Mouse (Mus musculus): ENCODE data around the gene Pakap.

The Pakap gene

DNA sequence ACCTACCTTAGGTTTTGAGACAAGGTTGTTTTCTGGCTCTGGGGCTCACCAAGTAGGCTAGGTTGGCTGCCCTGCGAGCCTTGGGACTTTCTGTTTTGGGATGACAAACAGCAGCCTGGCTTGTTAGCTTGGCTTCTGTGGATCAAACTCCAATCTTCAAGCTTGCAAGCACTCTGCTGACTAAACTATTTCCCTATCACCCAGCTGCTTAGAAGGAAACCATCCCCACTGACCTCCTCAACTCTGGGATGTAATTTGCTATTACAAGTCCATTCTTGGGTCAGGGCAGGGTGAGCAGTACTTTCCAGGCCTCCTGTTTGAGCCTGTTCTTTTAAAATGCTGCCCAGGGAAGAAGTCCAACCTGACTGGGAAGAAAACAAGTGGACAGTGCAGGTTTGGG lies 196.9 kb downstream of the Pakap start:
- no peak for DNase-seq (ENCODE audit: low spot score in 2 of 2)

DNA sequence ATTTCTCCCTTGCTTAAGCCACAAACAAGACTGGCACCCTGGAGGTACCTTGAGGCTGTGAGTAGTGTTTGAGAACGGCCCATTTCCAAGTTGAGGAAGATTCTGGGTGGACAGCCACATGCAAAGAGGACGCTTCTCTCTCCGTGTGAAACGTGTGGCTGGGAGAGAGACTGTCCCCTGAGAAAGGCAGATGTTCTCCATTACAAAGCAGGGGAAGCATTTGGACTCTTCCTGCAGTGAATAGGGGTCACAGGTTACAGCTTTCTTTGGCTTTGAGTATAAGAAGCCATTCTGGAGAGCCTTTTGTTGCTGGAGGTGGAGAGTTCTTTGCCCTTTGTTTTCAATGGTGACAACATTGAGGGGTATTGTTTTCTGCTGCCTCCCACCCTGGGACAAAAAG lies 197.8 kb downstream of the Pakap start:
- no peak for DNase-seq (ENCODE audit: low spot score in 2 of 2)

DNA sequence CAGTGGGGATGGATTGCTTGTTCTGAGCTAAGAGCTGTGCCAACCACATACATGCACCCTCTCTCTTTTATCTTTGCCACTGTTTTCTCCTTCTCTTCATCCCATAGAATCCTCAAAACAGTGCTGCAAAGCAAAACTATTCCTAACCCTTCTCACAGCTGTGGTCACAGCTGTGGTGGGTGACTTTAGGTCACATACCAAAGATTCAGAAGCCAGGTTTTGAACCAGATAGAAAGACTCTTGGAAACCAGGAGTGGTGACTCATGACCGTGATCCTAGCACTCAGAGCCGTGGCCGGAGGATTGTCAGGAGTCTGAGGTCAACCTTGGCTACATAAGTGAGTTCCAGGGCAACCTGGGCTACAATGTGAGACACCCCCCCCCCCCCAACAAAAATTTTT lies 201.0 kb downstream of the Pakap start:
- DNase-seq (ENCODE audit: low spot score in 2 of 2), result no peak

DNA sequence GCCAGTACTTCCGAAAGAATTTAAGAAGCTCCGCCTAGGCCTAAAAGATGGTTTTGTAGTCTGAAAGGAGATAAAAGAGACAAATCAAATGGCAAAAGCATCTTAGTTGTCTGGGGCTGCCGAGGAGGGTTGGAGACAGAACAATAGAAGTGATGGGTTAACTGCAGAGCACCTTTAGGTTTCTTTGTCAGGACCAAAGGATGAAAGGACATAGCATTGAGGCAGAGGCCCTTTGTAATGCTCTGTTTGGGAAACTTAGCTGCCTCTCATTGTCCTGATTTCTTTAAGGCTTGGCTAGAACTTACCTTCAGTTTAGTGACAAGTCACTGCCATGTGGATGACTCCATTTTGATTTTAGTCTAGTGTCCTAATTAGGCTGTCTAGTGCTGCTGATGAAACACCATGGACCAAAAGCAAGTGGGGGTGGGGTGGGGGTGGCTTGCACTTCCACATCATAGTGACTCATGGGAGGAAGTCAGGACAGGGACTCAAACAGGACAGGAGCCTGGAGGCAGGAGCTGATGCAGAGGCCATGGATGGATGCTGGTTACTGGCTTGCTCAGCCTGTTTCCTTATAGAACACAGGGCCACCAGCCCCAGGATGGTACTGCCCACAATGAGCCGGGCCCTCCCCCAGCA lies 202.3 kb downstream of the Pakap start:
- no peak for DNase-seq (ENCODE audit: low spot score in 2 of 2)

DNA sequence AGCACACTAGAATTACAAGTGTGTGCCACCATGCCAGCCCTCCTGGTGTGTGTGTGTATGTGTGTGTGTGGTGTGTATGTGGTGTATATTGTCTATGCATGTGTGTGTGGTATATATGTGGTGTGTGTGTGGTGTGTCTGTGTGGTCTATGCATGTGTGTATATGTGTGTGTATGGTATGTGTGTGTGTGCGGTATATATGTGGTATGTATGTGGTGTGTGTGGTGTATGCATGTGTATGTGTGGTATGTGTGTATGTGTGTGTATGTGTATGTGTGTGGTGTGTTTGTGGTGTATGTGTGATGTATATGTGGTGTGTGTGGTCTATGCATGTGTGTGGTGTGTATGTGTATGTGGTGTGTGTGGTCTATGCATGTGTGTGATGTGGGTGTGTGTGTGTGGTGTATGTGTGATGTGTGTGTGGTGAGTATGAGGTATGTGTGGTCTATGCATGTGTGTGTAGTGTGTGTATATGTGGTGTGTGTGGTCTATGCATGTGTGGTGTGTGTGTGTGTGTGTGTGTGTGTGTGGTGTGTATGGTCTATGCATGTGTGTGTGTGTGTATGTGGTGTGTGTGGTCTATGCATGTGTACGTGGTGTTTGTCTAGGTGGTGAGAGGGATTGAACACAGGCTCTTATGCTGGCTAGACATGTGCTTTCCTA lies 203.7 kb downstream of the Pakap start:
- DNase-seq (ENCODE audit: low spot score in 2 of 2), result no peak

DNA sequence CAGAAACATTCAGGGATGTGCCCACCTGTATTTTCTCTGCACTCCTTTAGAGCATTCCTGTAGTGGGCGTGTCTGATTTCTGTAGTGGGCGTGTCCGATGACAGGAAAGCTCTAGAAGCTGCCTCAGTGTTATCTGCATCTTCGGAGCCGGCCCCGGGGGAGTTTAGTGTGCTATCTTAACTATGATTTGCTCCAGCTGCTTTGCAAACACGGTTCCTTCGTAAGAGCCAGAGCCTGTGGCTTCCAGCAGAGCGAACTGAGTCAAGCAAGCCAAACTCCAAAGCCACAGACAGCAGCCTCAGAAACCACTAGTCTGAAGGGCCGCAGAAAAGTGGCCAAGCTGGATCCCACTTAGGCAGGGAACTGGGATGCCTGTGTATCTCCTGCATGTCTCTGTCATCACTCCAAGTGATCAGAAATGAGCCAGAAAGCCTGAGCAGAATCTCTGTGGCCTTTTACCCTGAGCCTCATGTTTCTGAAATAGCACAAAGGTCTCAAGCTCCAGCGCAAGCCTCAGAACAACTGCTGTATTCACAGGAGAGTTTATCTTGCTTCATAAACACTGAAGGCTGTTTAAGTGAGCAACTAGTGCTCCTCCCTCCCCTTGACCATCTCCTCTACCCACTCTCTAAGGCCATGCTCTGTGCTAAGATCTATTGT lies 205.0 kb downstream of the Pakap start:
- DNase-seq (ENCODE audit: low spot score in 2 of 2), result no peak

DNA sequence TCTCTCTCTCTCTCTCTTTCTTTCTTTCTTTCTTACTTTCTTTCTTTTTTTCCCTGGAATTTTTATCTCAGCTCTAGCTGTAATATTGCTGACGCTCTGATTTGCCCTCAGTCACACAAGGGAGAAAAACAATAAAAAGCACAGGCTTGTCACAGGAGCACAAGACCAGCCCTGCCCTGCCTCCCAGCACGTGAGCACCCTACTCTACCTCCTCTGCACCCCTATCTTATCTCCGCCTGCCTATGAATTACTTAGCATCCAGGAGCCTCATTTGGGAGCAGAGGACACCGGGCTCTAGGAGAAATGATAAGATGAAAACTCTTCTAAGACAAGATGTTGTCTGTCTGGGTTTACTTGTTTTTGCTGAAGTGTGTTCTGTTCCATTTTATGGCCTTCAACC lies 206.5 kb downstream of the Pakap start:
- DNase-seq (ENCODE audit: low spot score in 2 of 2), result no peak

DNA sequence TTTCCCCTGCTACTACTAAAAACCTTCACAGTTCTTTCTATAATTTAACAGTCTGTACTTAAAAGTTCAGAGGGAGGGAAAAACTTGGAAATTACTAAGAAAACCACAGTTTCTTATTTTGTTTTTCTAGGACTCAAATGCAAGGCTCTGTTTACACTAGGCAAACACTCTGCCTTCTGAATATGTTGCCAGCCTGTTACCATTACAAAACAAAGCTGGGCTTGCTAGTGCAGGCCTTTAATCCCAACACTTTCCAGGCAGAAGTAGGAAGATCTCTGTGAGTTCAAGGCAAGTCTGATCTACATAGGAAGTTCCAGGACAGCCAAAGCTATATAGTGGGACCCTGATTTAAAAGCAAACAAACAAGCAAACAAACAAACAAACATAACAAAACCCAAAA lies 207.6 kb downstream of the Pakap start:
- DNase-seq (ENCODE audit: low spot score in 2 of 2), result no peak

DNA sequence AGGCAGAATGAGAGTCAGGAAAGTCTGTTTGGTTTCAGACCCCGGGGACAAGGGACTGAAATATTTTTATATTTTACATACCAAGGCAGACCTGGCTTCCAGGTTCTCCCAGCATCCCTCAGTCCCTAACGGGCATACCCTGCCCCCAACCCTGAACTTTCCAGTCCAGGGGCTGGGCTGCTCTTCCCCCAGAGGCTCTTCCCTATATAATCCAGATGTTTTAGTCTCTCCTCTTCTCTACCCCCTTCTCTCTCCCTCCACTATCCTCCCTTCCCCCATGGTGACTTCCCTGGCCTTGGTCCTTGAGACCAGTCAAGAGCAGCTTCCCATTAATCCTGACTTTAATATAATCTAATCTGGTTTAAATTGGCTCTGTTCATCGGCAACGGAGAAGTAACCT lies 212.4 kb downstream of the Pakap start:
- DNase-seq (ENCODE audit: low spot score in 2 of 2), result no peak

DNA sequence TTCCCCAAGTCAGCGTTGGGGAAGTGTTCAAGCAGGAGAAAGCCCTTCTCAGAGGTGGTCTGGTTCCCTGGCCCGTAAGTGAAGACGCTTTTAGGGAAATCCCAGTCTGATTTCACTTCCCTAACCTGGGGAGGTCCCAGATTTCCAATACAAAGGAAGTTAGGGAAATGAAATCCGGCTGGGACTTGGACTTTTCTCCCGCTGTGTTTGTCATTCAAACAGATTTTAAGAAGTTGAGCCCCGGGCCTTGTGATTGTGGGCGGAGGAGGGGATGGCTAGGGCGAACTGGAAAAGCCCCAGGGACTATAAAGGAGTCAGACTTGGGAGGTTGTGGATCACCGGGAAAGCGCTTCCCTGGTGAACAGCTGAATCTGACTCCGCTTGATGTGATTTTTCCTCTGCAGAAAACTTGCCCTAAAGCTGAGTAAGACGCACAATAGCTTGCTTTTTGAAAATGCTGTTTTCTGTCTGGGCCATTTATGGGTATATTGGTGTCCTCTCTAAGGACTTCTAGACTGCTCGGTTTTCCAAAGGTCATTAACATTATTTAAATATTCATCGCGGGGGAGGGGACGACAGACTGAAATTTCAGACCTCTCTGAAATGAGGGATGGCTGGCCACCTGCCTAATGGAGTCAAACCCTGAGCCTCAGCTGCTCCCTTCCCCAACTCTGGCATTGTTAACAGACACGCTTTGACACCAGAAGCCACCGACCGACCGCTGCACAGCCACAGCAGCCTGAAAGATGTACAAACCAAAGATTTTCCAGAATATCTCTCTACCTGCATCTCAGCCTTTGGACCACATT lies 213.1 kb downstream of the Pakap start:
- DNase-seq (ENCODE audit: low spot score in 2 of 2), result no peak

DNA sequence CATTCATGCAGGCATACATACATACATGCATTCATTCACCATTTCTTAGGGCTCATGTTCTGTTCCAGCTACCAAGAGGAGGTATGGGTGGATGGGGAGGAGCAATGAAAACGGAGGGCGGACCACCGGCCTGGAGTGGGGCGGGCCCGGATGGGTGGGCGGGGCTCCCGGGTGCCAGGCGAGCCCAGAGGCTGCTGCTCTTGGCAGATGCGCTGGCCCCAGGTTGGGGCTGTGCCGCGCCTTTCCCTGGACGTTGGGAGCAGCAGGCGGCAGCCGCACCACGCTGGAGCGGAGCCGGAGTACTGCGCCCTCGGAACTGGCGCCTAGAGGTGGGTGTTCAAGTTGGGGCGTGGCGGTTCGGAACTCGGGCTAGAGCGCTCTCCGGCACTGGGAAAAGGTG lies 214.0 kb downstream of the Pakap start:
- DNase-seq (ENCODE audit: low spot score in 2 of 2), result no peak

DNA sequence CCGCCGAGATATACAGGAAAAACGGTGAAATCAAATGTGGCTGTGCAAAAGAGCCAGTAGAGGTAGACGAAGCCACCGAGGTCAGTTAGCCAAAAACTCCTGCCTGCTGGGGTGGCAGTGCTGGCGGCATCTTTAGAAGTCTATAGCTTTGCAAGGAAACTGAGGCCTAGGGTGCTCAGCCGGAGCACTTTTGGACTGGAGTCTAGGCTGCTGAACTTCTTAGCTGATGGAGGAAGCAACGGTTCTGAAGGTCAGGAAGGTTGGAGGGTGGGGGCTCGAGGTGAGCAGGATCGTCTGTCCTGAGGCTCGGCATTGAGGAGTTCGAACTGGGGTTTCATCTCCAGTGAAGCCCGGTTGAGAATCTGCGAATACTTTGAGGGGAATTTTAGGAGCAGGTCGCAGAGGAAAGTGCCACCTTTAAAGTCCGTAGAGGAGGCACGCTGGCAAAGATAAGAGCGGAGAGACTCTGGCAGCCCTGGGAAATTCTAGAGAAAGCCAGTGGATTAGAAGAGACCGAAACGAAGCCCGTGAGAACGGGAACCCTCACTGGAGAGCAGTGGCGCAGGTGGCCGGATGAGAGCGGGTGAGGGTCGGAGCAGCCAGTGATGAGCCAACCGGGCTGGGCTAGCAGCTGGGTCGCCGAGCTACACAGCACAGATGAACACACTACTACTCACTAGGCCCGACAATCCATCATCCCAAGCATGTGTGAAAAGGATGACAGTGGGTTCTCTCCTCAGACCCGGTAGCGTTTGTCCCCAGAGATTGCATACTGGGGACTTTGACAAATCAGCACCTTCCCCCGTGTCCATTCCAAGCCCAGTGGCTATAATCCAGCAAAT lies 214.8 kb downstream of the Pakap start:
- peak in 1 of 2 experiments; percentile 13 for DNase-seq (ENCODE audit: low spot score in 2 of 2)

DNA sequence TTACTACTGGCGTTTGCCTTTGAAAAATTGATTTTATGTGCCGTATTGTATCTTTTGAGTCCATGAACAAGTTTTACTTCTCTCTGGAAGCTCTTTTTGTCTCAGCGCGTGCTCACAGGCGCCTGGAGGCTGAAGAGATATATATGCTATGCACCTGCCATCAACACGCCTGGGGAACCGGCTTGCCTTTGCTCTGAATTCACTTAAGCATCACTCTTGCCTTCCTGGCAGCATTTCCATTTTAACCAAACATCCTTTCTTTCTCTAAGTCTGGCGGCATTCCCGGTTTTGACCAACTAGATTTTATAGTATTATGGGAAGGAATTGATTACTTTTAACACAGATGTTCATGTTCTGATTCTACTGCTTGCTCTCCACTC lies 215.4 kb downstream of the Pakap start:
- no peak for DNase-seq (ENCODE audit: low spot score in 2 of 2)

DNA sequence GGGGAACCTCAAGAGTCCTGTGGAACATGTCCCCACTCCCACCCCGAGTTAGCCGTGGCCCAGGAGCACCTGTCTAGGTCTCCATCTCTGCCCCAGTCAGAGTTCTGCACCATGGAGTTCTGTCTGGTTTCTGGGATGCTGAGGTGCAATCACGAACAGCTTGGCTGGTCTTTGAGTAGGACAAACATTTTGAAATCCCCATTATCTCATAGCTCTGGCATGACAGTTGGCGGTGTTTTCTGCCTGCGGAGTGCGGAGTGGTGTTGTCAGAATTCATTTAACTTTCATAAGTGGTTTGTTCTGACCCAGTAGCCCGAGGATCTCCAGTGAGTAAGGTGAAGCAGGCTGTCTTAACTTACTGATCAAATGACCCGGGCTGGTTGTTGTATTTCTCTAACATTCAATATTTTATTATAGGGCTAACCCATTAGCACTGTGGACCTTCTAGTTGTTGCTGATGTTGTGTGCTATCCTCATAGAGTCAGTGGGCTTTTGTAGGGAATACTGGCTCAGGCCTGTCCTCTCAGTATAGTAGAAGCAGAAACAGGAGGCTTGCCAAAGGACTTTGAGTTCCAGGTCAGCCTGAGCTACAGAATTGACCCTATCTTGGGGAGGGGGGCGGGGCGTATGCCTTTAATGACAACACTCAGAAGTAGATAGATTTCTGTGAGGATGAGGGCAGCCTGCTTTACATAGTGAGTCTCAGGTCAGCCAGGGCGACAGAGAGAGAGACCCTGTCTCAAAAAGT lies 216.0 kb downstream of the Pakap start:
- DNase-seq (ENCODE audit: low spot score in 2 of 2), result no peak

DNA sequence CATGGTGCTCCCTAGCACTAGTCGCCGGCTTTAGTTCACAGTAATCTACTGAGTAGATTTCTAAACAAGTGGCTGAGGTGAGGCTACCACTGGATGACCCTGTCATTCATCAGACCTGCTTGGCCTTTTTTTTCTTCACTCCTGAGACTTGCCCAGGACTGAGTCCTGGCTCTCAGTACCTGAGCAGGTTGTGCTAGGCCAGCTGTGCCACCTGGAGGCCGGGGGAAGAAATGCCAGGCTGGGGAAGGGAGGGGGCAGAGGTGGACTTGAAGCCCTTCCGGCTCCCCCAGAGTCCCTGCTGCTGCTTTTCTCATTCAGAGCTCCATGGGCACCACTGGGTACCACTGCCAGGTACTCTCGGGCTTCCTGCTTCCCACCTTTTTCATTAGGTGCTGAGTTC lies 220.7 kb downstream of the Pakap start:
- DNase-seq (ENCODE audit: low spot score in 2 of 2), result no peak

DNA sequence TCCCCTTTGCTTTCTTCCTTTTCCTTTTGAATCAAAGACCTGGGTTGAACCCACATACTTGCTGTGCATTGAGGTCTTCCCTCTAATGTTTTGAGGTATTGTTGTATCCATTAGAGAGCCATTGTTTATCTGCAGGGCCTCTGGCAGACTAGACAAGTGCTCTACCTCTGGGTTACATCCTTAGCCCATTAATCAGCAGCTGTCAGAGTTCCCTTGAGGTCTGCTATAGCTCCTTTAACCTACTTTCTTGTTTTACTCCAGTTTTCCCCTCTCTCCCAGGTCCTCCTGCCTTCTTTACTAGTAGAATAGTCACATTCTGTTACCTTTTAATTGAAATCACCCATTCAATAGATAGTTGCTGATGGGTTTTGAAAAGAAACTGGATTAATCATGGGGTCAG lies 221.1 kb downstream of the Pakap start:
- no peak for DNase-seq (ENCODE audit: low spot score in 2 of 2)

DNA sequence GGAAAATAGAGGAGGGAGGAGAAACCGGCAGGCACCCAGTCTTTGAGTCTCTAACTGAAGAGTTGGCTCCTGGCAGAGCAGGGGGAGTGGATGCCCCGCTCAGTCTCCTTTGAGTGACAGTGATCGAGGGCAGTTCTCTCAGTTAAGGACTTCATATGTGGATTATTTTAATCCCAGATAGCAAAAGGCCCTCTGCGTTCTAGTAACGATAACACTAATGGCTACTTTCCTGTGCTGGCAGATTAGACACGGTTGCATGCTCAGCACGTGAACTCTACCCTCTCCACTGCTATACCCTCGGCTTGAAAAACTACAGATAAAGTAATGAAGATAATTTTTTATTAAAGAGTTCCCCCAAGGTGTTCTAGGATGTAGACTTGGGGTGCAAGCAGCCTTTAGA lies 226.0 kb downstream of the Pakap start:
- DNase-seq (ENCODE audit: low spot score in 2 of 2), result no peak

DNA sequence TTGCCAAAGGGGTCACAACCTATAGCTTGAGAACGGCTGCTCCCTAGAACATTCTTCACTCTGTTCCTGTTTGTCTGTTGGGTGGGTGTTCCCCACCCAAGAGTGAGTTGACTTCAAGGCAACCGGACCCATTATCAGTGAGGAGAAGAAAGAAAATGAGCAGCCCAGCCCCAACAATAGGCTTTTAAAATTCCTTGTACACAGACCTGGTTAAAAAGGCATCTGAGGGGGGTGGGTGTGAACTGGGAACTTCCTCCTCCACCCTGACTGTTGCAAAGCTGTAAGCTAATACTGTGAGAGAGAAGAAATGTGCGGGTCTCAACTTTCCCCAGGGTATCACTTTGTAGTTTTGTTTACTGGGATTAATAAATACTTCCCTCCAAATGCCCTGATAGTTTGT lies 226.6 kb downstream of the Pakap start:
- no peak for DNase-seq (ENCODE audit: low spot score in 2 of 2)

DNA sequence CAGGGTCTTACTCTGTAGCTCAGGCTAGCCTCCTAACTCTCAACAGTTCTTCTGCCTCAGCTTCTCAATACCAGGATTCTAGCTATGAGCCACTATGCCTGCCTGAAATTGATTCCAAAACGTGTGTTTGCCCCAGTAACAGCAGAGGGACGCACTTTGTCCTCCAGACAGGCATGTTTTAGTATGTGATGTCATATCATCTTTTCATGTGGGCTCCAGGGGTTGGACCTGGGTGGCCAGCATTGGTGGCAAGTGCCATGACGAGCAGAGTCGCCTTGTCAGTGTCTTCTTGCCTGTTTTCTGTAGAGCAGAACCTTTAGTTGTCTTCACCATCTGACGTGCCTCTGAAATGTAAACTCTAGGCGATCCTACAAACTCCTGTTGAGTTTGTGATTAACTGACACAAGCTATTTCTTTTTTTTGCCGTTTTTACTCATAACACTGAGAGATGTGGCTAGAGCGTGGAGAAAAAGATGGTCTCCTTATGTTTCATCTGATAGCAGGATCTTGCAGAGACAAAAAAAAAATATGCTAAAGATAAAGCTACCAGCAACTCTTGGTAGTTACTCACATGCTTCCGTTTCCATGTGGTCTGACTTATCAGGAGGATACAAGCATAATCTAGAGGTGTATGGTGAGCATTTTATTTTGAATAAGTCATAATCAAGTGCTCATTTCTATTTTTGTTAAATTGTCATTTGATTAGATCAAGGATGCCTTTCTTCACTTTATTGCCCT lies 229.7 kb downstream of the Pakap start:
- DNase-seq (ENCODE audit: low spot score in 2 of 2), result no peak

DNA sequence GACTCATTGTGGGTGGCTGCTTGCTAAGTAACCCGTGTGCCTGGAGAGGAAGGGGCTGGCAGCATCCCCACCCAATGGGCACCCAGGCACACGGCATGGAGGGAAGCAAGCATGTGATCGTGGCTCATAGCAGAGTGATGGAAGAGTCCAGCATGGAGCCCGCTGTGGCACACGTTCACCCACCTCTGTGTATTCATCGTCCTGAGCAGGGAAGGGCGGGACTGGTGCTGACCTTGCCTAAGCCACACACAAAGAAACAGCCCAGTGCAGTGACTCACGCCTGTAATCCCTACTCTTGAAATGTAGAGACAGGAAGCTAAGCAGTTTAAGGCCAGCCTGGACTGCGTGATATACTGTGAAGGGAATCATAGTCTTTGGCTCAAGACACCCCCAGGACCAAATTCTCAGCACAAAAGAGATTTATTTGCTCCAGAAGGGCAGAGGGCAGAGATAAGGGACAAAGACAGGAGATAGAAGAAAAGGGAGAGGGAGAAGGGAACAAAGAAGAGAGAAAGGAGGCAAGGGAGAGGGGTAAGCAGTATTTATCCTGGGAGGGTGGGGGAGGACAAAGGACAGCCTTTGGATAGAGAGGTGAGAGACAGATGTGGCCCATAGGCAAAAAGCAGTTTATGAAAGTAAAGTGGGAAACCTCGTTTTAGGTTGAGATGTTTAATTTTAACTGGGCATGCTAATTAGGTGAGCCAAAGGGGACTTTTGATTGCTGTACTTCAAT lies 230.5 kb downstream of the Pakap start:
- DNase-seq (ENCODE audit: low spot score in 2 of 2), result no peak

Measured in frontal cortex, postnatal 14 days (tissue).